Mouse (Mus musculus): ENCODE results near the gene Gm49510. TPM values are rescaled to one million over a fixed set of nuclear protein-coding genes. Genes with fewer than 3 reads are reported as not detected.

Gene Gm49510
- total RNA-seq, 2 experiments from 2014 or later: not detected

DNA sequence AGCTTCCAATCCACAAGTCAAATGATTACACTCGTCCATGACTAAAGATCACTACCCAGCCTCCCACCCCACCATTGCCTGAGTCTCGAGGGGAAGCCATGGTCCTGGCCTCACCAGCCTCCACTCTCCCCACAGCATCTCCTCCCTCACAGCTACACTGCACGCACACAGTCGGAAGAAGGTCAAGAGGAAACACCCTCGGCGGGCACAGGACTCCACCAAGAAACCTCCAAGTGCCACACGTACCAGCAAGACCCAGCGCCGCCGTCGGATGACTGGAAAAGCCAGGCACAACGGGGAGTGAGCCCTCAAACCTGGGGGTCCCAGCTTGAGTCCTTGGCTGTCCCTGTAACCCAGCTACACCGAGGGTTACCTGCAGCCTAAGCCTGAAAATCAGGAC, 40.9 kb downstream of the Gm49510 start:
- DNase-seq (ENCODE audit: low spot score): no peak

DNA sequence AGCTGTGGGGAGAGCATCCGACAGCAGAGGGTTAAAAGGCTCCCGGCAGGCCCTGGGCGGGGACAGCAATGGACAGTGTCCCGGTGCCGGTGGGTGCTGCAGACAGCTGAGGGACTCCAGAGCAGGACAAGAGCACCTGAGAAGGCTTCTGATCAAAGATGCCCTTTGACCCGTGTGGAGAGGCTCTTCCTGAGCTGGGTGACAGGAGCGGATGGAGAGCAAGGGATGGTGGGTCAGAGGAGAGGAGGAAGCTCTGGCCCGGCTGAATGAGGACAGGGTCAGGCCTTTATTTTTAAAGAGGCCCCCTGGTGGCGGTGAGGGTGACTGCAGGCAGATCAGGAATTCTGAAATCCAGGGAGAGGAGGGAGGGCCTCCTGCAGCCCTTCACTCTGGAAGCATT, 43.2 kb downstream of the Gm49510 start:
- DNase-seq (ENCODE audit: low spot score): peak; percentile 88

DNA sequence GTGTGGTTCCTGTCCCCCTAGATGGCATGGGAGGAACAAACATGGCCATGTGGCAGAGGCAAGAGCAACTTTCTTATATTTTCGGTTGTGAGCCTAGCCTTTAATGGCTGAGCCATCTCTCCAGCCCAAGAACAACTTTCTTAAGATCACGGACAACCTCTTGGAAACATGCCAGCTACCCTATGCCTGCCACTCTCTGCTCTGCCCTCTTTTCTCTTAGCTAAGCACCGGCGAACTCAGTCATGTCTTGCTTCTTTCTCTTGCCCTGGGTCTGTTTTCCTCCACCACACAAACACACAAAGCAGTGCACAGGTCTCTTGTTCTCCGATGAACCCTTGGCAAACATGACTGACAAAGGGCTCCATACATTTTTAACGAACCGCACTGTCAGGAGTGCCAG, 46.8 kb downstream of the Gm49510 start:
- DNase-seq (ENCODE audit: low spot score): no peak

GRCm38 (mm10) chr15:78947657-78948056, 48.2 kb downstream of the Gm49510 start, which contains the start of gene Triobp:
Triobp (plus strand) TSS chr15:78947724.
- peak; percentile 88 for DNase-seq (ENCODE audit: low spot score)

- no peak for DNase-seq (ENCODE audit: low spot score)
These were observed 48.8 kb downstream of the Gm49510 start for GRCm38 (mm10) chr15:78948152-78948725.

DNA sequence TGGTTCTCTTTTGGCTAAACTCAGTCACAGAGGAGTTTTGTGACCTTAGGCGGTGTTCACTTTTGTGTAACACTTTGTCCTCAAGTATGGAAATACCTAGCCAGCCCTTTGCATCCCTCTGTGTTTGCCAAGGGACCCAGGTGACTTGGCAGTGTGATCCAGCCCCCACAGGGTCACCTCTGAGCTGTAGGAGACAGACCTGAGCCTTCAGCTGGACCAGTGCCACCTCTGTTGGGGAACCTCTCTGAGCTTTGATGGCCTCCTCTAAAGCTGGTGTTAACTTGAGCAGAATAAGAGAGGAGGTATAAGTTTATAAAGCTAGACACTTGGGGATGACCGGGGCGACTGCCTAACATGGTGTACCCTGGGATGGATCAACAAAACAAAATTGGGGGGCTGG, 49.4 kb downstream of the Gm49510 start:
- no peak for DNase-seq (ENCODE audit: low spot score)

DNA sequence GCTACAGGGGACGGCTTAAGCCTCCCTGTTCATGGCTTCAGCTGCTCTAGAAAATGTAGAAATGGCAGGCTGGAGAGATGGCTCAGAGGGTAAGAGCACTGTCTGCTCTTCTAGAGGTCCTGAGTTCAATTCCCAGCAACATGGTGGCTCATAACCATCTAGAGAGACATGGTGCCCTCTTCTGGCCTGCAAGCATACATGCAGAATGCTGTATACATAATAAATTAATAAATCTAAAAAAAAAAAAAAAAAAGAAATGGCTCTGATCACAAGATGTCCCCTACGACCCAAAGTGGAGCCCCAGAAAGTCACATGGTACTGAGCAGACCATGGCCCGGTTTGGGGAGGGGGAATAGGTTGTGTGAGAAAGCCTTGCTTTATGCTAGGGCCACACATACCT, 56.2 kb downstream of the Gm49510 start:
- no peak for DNase-seq (ENCODE audit: low spot score)

GRCm38 (mm10) chr15:78956351-78956750, 56.9 kb downstream of the Gm49510 start:
- no peak for DNase-seq (ENCODE audit: low spot score)

- no peak for DNase-seq (ENCODE audit: low spot score)
These were observed 57.6 kb downstream of the Gm49510 start for GRCm38 (mm10) chr15:78957021-78957420.

GRCm38 (mm10) chr15:78959537-78959936, 60.1 kb downstream of the Gm49510 start:
- DNase-seq (ENCODE audit: low spot score): no peak

DNA sequence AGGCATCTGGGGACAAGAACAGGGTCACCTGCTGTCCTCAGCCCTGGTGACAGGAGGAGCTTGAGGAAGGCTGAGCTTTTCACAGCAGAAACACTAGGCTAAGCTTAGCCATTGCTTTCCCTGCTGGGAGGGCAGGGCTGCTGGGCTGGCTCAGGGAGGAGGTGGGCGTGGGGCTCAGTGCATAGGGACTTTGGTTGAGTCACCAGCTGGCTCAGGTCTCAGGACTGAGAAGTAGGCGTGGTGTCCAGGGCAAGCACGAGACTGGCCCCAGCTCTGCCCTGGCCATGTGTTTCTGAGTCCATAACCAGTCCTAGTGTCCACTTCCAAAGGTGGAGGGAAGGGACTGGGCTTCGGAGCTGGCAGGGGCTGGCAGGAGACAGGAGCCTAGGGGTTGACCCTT, 60.6 kb downstream of the Gm49510 start:
- peak; percentile 83 for DNase-seq (ENCODE audit: low spot score)

DNA sequence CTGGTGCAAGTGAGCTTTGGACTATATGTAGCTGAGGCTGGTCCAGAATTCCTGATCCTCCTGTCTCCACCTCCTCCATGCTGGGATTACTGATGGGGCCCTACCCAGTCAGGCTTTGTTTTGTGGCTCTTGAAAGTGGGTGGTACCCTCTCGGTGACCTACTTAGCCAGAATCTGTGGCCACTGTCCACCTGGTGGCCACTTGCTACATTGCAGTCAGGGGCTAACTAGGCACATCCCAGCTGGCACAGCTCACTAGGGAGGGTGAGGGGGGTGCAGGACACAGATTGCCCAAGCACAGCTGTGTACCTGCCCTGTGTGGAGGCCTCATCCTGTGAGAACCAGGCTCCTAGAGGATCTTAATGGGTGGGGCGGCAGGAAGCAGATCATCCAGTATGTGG, 63.4 kb downstream of the Gm49510 start:
- peak; percentile 68 for DNase-seq (ENCODE audit: low spot score)

Small RNA genes within 50 kb of the gene (microRNA-seq; reads per million reads assigned to microRNA genes)
- not detected for gene Mir6955

Other genes starting within 250 kb of the Gm49510 start
- under 1 TPM; 0.02 to 0.05 TPM for gene Elfn2, start 180.9 kb upstream of the Gm49510 start, total RNA-seq (2021)
- 1 to 10 TPM; 1.8 to 3.6 TPM for gene Mfng, start 126.2 kb upstream of the Gm49510 start, total RNA-seq (2021)
- gene Card10, start 96.6 kb upstream of the Gm49510 start, total RNA-seq (2021): 1 to 10 TPM; 4.1 to 6.5 TPM
- 1 to 10 TPM; 5.2 to 9.5 TPM for gene Cdc42ep1, start 57.0 kb upstream of the Gm49510 start, total RNA-seq (2021)
- gene Lgals2, start 44.1 kb upstream of the Gm49510 start, total RNA-seq (2021): not detected
- 10 to 100 TPM; 42.8 to 46.6 TPM for gene Gga1, start 22.5 kb upstream of the Gm49510 start, total RNA-seq (2021)
- gene Sh3bp1, start 101 bp downstream of the Gm49510 start, total RNA-seq (2021): 1 to 10 TPM; 1.0 to 1.9 TPM
- 1 to 10 TPM; 1.3 to 1.9 TPM for gene Pdxp, start 14.3 kb downstream of the Gm49510 start, total RNA-seq (2021)
- 100 to 1,000 TPM; 229 to 364 TPM for gene Lgals1, start 27.1 kb downstream of the Gm49510 start, total RNA-seq (2021)
- gene Nol12, start 35.3 kb downstream of the Gm49510 start, total RNA-seq (2021): 10 to 100 TPM; 26.4 to 29.1 TPM
- 10 to 100 TPM; 38.8 to 40.7 TPM for gene Triobp, start 48.1 kb downstream of the Gm49510 start, total RNA-seq (2021)
- gene H1f0, start 128.8 kb downstream of the Gm49510 start, total RNA-seq (2021): 10 to 100 TPM; 74.4 to 86.9 TPM
- gene Galr3, start 142.2 kb downstream of the Gm49510 start, total RNA-seq (2021): not detected
- 1 to 10 TPM; 4.1 to 4.5 TPM for gene Ankrd54, start 163.2 kb downstream of the Gm49510 start, total RNA-seq (2021)
- 10 to 100 TPM; 52.6 to 54.1 TPM for gene Eif3l, start 175.5 kb downstream of the Gm49510 start, total RNA-seq (2021)
- 10 to 100 TPM; 10.3 to 10.8 TPM for gene Micall1, start 209.2 kb downstream of the Gm49510 start, total RNA-seq (2021)
- 10 to 100 TPM; 69.3 to 76.8 TPM for gene Polr2f, start 241.3 kb downstream of the Gm49510 start, total RNA-seq (2021)
- 1 to 10 TPM; 1.1 to 1.2 TPM for gene 1700088E04Rik, start 241.6 kb downstream of the Gm49510 start, total RNA-seq (2021)